Mouse (Mus musculus): Measurements from ENCODE around the gene Sft2d1.

GRCm38 (mm10) chr17:8339666-8340374 lies 28.9 kb downstream of the Sft2d1 start:
- TF ChIP-seq CTCF (IDR thresholded peaks at IDR 0.05 in 2 of 3, conservative IDR thresholded peaks at IDR 0.05 in 1 of 3; ENCODE audit: control insufficient read depth in 1 of 3, insufficient read depth in 1 of 3, low read depth in 2 of 3, low read length in 3 of 3, poor library complexity in 1 of 3, severe bottlenecking in 1 of 3) = no peak
- TF ChIP-seq TCF12 (IDR thresholded peaks at IDR 0.05; ENCODE audit: low read depth, low read length) = no peak
- no peak for TF ChIP-seq GATA1 (IDR thresholded peaks at IDR 0.05; ENCODE audit: low read depth, low read length)
- TF ChIP-seq POLR2A (IDR thresholded peaks at IDR 0.05; ENCODE audit: control insufficient read depth in 1 of 2, insufficient read depth in 1 of 2, low read depth in 1 of 2, low read length in 2 of 2, poor library complexity in 1 of 2) = no peak
- TF ChIP-seq UBTF (IDR thresholded peaks at IDR 0.05; ENCODE audit: borderline replicate concordance, insufficient read depth, low read depth, low read length) = no peak
- TF ChIP-seq ZKSCAN1 (IDR thresholded peaks at IDR 0.05; ENCODE audit: low read depth, low read length) = no peak
- no peak for TF ChIP-seq HCFC1 (IDR thresholded peaks at IDR 0.05; ENCODE audit: low read depth, low read length)
- no peak for TF ChIP-seq RAD21 (IDR thresholded peaks at IDR 0.05; ENCODE audit: low read depth, low read length)
- no peak for TF ChIP-seq MAX (IDR thresholded peaks at IDR 0.05; ENCODE audit: low read length)

All from MEL (cell line).